Mouse (Mus musculus): ENCODE measurements around the gene Evx2.

Gene Evx2

DNA sequence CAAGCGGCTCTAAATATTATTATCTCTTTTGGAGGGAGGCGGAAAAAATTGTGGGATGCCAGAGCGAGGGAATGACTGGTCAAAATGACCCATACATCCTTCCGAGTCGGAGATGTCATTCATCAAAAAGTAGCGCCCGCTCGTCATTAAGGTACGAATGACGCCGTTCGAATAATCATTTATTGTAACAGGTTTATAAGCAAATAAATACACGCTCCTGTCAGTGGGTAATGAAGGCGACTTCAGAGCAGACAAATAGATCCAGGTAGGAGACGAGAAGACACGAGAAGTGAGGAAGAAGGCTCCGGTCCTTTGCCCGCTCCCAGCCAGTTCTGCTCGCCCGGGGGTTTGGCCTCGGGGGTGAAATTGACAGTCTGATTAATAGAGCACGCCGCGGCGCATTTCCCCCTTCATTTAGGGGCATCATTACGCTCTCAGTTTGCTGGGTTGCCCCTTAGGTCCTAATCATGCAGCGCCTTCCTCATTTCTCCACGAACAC lies at the start of gene Evx2:
Gene Evx2, minus strand, starts transcription at position 51 of the 499 bp plus-strand sequence.
- DNase-seq (ENCODE audit: low spot score in 2 of 2) = no peak

DNA sequence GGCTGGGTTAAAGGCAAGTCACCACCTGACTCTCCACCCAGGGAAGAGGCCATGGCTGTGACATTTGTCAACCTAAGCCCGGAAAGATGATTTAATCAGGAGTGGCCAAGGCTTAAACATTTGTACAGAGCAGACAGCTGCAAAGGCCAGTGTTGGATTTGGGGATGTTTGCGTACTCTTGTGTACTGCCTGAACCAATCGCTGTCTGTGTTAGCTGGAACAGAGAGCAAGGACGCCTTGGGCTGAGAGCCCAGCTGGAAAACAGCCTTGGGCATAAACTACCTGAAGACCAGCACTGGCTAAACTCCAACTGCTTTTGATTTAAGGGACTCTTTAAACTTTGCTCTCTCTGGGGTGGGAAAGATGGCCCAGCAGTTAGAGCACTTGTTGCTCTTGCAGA lies 49.3 kb upstream of the Evx2 start:
- DNase-seq (ENCODE audit: low spot score in 2 of 2) = no peak

DNA sequence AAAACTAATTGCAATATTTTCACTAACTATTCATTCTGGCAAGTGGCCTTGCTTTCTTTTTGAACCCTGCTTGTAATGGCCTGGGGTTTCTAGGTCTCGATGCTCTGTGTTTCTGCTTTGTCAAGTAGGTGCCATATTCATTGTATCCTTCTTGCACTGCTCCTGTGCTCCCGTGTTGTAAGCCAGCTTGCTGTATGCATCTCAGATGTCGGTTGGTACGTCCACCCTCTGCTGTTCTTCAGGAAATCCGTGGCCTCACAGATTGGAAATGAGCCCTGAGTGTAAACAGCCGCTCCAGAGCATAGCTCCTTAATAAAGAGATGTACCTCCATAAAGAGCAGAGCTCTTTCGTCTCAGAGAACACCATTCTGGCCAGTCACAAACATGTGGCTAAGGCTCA lies 48.2 kb upstream of the Evx2 start:
- no peak for DNase-seq (ENCODE audit: low spot score in 2 of 2)

DNA sequence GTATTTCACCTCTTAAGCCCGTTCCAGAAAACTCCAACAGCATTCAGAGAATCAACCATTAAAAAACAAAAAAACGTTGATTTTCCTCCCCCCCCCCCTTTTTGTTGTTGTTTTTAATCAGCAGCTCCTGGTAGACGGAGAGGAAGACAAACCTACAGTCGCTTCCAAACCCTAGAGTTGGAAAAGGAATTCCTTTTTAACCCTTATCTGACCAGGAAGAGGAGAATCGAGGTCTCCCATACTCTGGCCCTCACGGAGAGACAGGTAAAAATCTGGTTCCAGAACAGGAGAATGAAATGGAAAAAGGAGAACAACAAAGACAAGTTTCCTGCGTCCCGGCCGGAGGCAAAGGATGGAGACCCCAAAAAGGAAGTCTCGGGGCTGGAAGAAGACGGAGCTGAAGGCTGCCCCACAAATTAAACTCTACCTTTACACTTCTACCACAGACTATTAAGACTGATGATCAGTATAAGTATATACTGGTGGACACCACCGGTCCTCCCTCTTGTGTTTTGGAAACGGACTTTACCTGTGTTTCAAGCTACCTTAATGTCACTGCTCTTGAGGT lies 47.1 kb upstream of the Evx2 start:
- no peak for DNase-seq (ENCODE audit: low spot score in 2 of 2)

DNA sequence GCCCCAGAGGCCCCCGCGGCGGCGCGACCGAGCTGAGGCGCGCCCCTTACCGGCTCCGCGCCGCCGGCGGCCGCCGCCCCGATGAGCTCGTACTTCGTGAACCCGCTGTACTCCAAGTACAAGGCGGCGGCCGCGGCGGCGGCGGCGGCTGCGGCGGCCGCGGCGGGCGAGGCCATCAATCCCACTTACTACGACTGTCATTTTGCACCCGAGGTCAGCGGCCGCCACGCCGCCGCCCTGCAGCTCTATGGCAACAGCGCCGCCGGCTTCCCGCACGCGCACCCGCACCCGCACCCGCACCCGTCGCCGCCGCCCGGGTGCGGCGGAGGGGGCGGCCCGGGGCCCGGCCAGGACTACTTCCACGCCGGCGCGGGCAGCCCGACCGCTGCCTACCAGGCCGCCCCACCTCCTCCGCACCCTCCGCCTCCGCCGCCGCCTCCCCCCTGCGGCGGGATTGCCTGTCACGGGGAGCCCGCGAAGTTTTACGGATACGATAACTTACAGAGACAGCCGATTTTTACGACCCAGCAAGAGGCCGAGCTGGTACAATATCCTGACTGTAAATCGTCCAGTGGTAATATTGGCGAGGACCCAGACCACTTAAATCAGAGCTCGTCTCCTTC lies 46.2 kb upstream of the Evx2 start:
- no peak for DNase-seq (ENCODE audit: low spot score in 2 of 2)

DNA sequence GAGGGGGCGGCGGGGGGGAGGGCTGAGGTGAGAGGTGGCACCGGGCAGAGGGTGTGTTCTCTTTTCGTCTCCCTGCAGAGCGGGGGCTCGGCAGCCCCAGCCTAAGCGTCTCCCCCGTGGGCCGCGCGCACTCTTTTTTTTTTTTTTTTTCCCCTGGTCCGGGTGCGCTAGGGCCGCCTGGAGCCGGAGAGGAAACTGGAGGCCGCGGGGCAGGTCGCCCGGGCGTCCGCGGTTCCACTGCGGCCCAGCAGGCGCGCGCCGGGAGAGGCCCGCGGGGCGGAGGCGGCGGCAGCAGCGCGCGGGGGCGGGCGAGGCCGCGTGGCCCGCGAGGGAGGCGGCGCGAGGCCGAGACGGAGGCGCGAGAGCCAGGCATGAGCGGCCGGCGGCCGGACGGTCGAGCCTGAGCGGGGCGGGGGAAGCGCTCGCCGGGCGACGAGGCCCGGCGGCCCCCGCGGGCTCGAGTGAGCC lies 45.7 kb upstream of the Evx2 start:
- no peak for DNase-seq (ENCODE audit: low spot score in 2 of 2)

DNA sequence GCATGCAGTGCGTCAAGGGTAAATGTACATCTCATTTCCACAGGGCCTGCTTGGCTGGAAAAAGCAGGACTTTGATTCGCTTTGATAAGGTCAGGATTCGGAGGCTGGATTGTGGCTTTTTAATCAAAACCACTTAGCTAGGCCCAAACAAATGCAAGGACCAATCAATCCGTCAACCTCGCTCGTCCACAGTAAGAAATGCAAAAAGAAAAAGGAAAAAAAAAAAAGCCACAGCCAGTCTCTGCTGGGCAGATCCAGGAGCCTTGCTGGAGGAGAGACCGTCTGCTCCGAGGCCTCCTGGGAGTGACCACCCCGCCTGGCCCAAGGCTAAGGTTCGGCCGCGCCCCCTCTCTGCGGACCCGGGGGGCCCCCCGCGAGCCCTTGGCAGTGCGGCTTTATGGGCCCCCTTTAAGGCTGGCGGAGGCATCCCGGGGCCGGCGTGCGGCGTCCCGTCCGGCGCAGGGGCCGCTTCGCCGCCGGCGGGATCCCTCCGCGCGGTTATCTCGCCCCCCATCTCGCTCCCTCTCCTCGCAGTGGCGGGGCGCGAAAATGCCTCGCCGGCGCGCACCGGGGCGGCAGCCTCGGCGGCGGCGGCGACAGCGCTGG lies 45.1 kb upstream of the Evx2 start, which contains the start of gene Hoxd8:
Gene Hoxd8, plus strand, starts transcription at position 223 of the 606 bp plus-strand sequence.
- DNase-seq (ENCODE audit: low spot score in 2 of 2) = no peak

DNA sequence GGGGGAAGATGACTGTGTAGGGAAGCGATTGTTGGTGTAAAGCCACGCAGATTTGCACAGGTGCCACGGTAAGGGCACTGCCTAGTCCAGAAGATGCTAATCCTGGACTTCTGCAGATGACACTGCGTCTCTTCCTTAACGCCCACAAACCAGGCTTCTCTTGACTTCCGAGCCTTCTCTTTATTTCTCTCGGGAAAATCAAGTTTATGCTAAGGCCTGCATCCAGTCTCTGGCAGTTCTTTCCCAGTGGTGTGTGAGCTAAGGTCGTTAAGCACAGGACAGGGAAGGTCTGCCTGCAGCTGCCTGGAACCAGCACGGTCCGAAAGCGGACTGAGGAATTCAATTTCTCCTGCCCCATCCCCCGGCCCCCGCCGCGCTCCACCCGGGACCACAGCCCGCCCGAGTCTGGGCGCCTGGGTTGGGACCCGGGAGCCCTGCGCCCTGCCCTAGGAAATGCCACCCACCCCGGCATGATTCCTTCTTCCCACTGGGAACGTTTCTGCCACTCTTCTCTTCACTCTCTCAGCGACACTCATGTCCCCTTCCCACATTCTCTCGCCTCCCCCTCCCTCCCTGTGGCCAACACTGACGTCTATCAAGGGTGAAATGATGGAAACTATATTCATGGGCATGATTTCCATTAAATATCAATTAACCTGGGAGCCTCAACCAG lies 44.5 kb upstream of the Evx2 start:
- DNase-seq (ENCODE audit: low spot score in 2 of 2) = no peak

DNA sequence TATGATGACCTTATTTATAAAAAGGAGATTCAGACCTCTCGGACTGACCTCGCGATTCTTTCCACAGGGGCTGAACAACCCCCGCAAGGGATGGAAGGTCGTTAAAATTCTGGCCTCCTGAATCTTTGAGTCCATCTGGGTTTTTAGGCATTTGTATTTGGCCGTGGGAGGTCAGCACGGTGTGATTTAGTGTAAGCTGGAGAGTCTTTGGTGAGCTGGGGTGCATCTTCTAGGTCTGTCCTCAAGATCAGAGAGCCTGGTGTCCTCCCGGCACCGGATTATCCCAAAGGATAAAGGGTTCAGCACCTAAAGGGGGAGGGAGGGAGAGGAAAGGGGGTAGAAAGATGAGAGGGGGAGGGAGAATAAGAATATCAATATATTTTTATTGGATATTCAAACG lies 44.0 kb upstream of the Evx2 start:
- no peak for DNase-seq (ENCODE audit: low spot score in 2 of 2)

DNA sequence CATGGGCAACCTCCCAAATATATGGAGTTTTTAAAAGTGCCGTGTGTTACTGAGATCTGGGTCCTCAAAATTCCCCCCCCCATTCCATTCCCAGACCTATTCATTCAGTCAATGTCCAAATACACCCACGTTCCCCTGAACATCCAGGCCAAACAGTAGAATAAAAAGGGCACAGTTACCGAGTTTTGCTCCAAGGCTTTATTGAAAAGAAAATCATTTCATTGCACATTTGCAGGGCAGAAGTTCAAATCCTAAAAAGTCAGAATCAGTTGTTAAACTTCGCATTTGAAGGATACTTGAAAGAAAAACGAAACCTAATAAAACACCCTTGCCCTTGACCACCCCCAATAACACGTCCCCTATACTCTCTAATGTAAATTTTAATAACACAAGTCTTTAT lies 43.5 kb upstream of the Evx2 start:
- no peak for DNase-seq (ENCODE audit: low spot score in 2 of 2)

DNA sequence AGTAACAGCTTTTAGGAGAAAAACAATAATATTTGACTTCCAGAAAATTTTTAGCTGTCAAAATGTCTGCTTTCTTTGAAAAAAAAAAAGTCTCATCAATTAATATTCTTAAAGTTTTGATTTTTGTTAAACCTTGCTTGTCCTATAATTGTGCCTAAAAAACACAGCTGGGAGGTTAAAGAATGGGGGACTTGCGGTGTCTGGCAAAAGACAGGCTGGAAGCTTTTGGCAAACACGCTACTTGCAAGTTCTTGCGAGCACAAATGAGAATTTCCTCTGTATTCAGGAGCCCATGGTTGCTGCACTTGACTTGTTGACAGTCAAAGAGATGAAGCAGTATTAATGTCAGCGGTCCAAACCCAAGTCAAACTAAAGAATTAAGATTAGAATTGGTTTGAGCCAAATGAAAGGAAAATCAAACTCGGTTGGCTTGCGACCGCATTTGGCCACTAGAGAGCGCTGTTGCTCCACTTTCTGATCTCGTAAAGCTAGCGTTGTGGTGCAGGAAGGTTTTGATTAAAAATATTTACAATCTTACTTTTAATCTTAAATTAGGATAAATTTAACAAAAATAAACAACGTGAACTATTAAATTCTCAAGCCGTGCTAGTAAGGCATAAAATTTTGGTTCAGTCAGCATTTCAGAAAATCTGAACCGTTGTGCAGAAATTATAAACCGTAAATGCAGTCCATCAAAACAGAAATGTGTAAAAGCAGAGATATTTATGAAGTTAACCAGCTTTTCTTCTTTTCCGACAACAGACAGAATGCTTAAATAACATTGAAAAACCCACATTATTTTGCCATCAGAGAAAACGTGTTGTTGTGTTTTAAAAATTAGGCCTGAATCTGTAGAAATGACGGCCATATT lies 42.8 kb upstream of the Evx2 start:
- DNase-seq (ENCODE audit: low spot score in 2 of 2) = peak; percentile 42 to 56

DNA sequence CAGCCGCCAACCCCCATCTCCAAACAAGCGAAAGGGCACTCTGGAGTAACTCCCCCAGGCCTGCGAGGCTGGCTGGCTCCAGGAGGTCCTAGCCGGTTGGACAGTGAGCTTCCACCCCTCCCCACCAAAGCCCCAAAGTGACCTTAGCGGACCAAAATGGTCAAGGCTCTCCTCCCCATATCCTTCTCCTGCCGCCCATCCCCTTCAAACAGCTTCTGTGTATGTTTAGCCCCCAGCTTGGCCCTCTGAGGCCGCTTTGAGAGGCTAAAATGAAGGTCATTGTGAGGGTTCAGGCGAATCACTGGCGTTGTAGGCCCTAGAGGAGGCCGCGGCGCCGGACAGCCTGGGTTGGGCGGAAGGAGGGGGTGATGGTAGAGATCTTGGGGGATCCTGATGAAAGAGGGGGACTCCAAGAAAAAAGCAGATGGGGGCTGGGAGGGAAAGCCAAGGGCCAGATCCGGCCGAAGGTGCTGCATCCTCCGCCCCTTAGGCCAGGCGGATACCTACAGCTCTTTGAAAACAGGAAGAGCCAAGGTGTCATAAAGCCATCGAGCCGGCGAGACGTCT lies 41.3 kb upstream of the Evx2 start:
- no peak for DNase-seq (ENCODE audit: low spot score in 2 of 2)

DNA sequence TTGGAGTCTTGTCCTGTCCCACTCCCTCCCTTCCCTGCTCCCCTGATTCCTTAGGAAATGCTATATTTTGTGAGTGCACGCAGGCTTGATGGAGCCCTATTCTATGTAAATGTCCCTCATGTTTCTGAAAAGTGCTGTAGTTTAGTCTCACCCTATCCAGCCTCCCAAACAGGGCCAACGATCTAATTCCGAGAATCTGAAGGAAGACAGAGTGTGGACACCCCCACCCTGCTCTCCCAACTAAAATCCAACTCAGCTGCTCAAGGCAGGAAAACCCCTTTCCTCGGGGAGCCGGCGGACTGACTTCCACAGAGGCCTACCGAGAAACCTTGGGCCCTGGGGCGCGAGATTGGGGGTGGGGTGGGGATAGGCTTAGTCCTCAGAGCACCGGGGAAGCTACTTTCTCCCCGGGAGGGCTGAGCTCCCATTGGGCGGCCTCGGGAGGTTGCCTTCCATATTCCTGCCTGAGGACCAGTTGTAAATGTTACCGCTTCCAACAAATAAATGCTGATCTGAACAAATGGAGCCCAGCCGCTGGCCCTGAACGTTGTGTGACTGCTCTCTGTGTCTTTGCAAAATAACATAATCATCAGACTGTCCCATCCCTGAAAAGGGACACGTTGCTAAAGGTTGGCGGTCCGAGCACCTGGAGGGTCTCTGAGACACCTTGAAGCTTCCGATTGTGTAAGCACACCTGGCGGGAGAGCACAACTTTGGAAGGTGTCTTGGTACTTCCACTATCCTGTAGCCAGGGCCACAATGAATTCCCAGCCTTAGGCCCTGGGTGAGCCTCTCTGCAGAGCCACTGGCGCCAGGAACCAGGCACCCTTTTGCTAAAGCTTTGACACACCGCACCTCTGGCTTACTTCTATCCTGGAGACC lies 40.5 kb upstream of the Evx2 start:
- no peak for DNase-seq (ENCODE audit: low spot score in 2 of 2)

DNA sequence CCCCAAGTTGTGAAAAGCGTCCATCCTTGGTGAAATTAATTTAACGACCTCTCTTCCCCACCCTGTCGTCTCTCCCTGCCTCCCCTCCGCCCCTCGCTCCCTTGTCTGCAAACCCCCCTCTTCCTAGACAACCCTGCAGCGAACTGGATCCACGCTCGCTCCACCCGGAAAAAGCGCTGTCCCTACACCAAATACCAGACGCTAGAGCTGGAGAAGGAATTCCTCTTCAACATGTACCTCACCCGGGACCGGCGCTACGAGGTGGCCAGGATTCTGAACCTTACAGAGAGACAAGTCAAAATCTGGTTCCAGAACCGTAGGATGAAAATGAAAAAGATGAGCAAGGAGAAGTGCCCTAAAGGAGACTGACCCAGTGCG lies 39.7 kb upstream of the Evx2 start:
- no peak for DNase-seq (ENCODE audit: low spot score in 2 of 2)

DNA sequence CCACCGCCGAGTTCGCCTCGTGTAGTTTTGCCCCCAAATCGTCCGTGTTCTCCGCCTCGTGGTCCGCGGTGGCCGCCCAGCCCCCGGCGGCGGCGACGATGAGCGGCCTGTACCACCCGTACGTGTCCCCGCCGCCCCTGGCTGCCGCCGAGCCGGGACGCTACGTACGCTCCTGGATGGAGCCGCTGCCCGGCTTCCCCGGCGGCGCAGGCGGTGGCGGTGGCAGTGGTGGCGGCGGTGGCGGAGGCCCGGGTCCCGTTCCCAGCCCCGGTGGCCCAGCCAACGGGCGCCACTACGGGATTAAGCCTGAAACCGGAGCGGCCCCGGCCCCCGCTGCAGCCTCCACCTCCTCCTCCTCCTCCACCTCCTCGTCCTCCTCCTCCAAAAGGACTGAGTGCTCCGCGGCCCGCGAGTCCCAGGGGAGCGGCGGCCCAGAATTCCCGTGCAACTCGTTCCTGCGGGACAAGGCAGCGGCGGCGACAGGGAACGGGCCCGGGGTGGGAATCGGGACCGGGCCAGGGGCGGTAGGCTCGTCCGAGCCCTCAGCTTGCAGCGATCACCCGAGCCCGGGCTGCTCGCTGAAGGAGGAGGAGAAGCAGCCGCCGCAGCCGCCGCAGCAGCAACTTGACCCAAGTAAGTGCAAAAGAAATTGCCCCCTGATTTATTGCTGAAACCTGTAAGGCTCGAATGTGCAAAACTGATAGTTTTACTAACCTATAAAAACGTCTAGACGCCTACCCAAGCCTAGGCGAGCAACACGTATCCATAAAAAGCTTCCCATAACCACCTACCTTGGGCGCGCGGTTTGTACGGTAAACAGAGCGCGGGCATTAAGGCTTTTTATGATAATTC lies 39.1 kb upstream of the Evx2 start:
- no peak for DNase-seq (ENCODE audit: low spot score in 2 of 2)

DNA sequence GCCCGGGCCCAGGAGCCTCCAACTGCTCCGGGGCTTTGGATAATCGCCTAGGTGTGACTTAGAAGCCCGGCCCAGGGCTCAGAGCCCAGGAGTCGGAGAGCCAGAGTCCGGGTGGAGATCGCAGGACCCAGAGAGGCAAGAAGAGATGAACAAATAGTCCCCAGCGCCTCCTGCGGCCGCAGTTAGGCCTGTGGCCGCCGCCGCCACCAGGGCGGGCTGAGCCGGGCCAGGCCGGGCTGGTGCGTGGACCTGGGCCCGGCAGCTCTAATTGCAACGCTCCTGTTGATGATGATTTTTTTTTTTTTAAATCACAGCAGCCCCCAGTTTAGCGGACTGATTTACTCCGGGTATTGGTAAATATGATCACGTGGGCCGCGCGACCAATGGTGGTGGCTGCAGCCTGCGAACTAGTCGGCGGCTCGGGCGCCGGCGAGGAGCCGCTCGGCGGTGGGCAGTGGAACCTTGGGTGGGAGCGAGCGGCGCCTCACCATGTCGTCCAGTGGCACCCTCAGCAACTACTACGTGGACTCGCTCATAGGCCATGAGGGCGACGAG lies 38.3 kb upstream of the Evx2 start, which contains the start of gene Hoxd9:
Gene Hoxd9, plus strand, starts transcription at position 161 of the 555 bp plus-strand sequence.
- no peak for DNase-seq (ENCODE audit: low spot score in 2 of 2)

DNA sequence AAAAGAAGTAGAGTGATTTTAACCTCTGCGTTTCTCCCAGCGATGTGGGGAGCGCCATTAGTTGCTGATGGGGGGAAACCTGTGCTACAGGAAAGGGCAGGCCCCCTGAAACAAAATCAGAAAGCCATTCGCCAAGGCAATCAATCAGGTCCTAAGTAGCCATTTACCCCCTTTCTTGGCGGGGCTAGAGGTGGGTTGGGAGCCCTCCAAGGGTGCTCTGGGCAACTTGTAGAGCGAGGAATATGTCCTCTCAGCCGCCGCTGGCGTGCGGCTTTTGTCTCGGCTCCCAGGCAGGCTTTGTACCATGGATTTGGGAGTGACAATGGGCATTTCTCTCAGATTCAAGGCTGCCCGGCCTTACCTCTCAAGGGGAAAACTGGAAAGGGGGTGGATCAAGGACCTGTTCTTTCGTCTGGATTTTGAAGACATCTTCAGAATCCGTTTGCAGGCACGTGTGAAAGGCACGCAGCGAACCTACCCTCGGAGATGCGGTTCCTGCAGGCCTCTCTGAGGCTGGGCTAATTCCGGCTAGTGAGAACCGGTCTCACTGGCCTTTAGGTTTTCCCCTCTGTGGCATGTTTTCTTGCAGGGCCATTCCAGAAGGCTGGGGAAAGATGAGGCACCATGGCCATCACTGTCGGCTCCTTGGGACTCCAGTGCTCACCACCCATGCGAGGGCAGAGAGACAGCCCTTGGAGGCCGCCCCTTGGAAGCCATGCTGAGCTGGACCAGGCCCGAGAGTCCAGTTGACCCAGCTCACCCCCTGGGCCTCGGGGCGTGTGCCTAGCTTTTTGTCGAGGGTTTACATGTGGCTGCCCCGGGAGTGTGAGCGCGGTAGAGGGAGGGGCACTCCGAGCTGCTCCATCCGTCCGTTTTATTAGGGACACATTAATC lies 37.3 kb upstream of the Evx2 start:
- DNase-seq (ENCODE audit: low spot score in 2 of 2) = no peak

Data from natural killer cell, adult 2 months (primary cell).